Mouse (Mus musculus) liver, embryonic 14.5 days (tissue): Measurements from ENCODE around the gene Lrtm1. TPM values are rescaled to one million over a fixed set of nuclear protein-coding genes. Genes with fewer than 3 reads are reported as not detected.

Experiments used
- ATAC-seq: fragments of 200-750 bp; cut with Nextera tagmentation; 2 replicates; pipeline ENCODE4 v1.8.0; 2017; ENCODE audit warnings: moderate number of reproducible peaks, mild to moderate bottlenecking, moderate library complexity; ENCODE audit not compliant: insufficient read depth
- DNase-seq, 3 experiments: peaks; one replicate each; pipeline ENCODE4 v3.0.0-alpha.2; 2012 to 2013; ENCODE audit warnings: low read depth in 3 of 3, low spot score in 3 of 3
- H3K27ac ChIP-seq: fragments of 300-500 bp; sonication (generic); 2 replicates; pipeline ENCODE4 v1.5.1; 2014; ENCODE audit warnings: moderate library complexity, mild to moderate bottlenecking, control low read depth, inconsistent platforms
- H3K27me3 ChIP-seq: fragments of 300-500 bp; sonication (generic); 2 replicates; pipeline ENCODE4 v1.6.1; 2014; ENCODE audit warnings: mild to moderate bottlenecking, low read length, moderate library complexity; ENCODE audit not compliant: control insufficient read depth, insufficient read depth
- H3K36me3 ChIP-seq: fragments of 300-500 bp; sonication (generic); replicated peaks from 2 replicates; pipeline ENCODE4 v1.6.1; 2014; ENCODE audit warnings: low read depth; ENCODE audit not compliant: control insufficient read depth, insufficient read depth
- H3K4me1 ChIP-seq, 2 experiments: fragments of 200-500 bp in 1 of 2; fragments of 300-500 bp in 1 of 2; sonication (generic) in 1 of 2; replicated peaks; 2 replicates each; pipeline ENCODE4 v1.6.1; 2012 to 2014; ENCODE audit warnings: antibody characterized with exemption in 1 of 2, inconsistent platforms in 1 of 2, low read length in 1 of 2; ENCODE audit not compliant: control insufficient read depth in 2 of 2, insufficient read depth in 2 of 2
- H3K4me2 ChIP-seq: fragments of 300-500 bp; sonication (generic); 2 replicates; pipeline ENCODE4 v1.6.1; 2014; ENCODE audit warnings: low read depth, mild to moderate bottlenecking, control low read depth, moderate library complexity
- H3K4me3 ChIP-seq, 2 experiments: fragments of 200-500 bp in 1 of 2; fragments of 300-500 bp in 1 of 2; sonication (generic) in 1 of 2; 2 replicates each; pipeline ENCODE4 v1.5.1; 2012 to 2014; ENCODE audit warnings: low read depth in 2 of 2, low read length in 2 of 2, mild to moderate bottlenecking in 2 of 2, control low read depth in 1 of 2, inconsistent platforms in 1 of 2, moderate library complexity in 1 of 2; ENCODE audit not compliant: insufficient read depth in 1 of 2
- H3K9ac ChIP-seq: fragments of 300-500 bp; sonication (generic); replicated peaks from 2 replicates; pipeline ENCODE4 v1.6.1; 2014; ENCODE audit warnings: mild to moderate bottlenecking, control low read depth, moderate library complexity
- H3K9me3 ChIP-seq: fragments of 300-500 bp; sonication (generic); 2 replicates; pipeline ENCODE4 v1.6.1; 2016; ENCODE audit warnings: low read length, mixed read lengths; ENCODE audit not compliant: control insufficient read depth
- CTCF ChIP-seq: IDR thresholded peaks from 2 replicates; pipeline ENCODE4 v1.5.1; 2016; ENCODE audit warnings: antibody characterized with exemption, low read depth, control low read depth
- EP300 ChIP-seq: IDR thresholded peaks from 2 replicates; pipeline ENCODE4 v1.6.1; 2016; ENCODE audit warnings: antibody characterized with exemption, low read depth
- whole genome bisulfite sequencing: fragments of 180-500 bp; shearing (Covaris S2); extraction: QIAGEN DNeasy Blood & Tissue Kit; methylation state at CpG from one replicate; pipeline ENCODE4 v1.1.7; 2014; ENCODE audit not compliant: insufficient replicate concordance; 5-methylcytosine and 5-hydroxymethylcytosine counted together
- polyA plus RNA-seq, 2 experiments: library from polyadenylated mRNA; depleted of rRNA in 1 of 2; stranded (reverse) in 1 of 2; unstranded in 1 of 2; fragments of >200 nt; fragmentation: Nextera tagmentation in 1 of 2; extraction: Ambion mirVana in 1 of 2; gene quantifications; 2 replicates each; pipeline versions ENCODE4 v1.2.1 to v1.2.3; 2012 to 2014

Gene Lrtm1
- polyA plus RNA-seq (2012; rRNA removed) (0.01 TPM in 1 of 2 replicates, not detected in the other), polyA plus RNA-seq (2014; fragmentation: Nextera tagmentation; extraction: Ambion mirVana) (0.04 TPM in 1 of 2 replicates, not detected in the other)

GRCm38 (mm10) chr14:29017883-29018282 is at the start of gene Lrtm1:
Gene Lrtm1, plus strand, starts transcription at chr14:29018208.
- Histone ChIP-seq H3K4me3 (no peak within 1 kb of the TSS), H3K36me3 (no peaks in the 10 kb centered on the region), H3K27me3 (no peaks in the 10 kb centered on the region), H3K27ac (no peak within 1 kb of the TSS), H3K4me1 (peaks cover 0 to 3% of the 10 kb centered on the region in 2 experiments; a peak in 2 of 4 replicates), H3K9ac (no peak within 1 kb of the TSS), H3K9me3 (no peaks in the 10 kb centered on the region), H3K4me2 (no peak within 1 kb of the TSS)
- DNase-seq (peak in 1 of 3 experiments; percentile 6), ATAC-seq (no peak)
- TF ChIP-seq CTCF (no peak), EP300 (no peak)
- 13% methylated on average over 5 of the region's 5 CpGs for WGBS

- Histone ChIP-seq H3K4me2 (no peak overlapping the region), H3K36me3 (no peaks in the 10 kb centered on the region)
These were observed 48.8 kb upstream of the Lrtm1 start for GRCm38 (mm10) chr14:28969247-28969646.

GRCm38 (mm10) chr14:28972620-28973019 is 45.4 kb upstream of the Lrtm1 start:
- no peak overlapping the region for H3K27ac ChIP-seq
- H3K4me3 ChIP-seq = no peak overlapping the region
- 52% methylated on average over 5 of the region's 5 CpGs for WGBS
- H3K27me3 ChIP-seq = no peaks in the 10 kb centered on the region
- no peak overlapping the region for H3K4me2 ChIP-seq
- H3K36me3 ChIP-seq = no peaks in the 10 kb centered on the region
- H3K9me3 ChIP-seq = no peaks in the 10 kb centered on the region
- DNase-seq (no peak), ATAC-seq (no peak)
- no peak overlapping the region for H3K9ac ChIP-seq
- TF ChIP-seq EP300 (no peak), CTCF (no peak)
- no peaks in the 10 kb centered on the region for H3K4me1 ChIP-seq

More at GRCm38 (mm10) chr14:28969247-28969646, 48.8 kb upstream of the Lrtm1 start:
- Histone ChIP-seq H3K27me3 (no peaks in the 10 kb centered on the region), H3K4me3 (no peak overlapping the region), H3K9me3 (no peaks in the 10 kb centered on the region), H3K27ac (no peak overlapping the region), H3K4me1 (no peaks in the 10 kb centered on the region), H3K9ac (no peak overlapping the region)
- 55% methylated on average over 4 of the region's 4 CpGs for WGBS
- DNase-seq (no peak), ATAC-seq (no peak)
- TF ChIP-seq CTCF (no peak), EP300 (no peak)

GRCm38 (mm10) chr14:28979230-28979629 is 38.8 kb upstream of the Lrtm1 start:
- no peak for DNase-seq
- 49% methylated on average over 2 of the region's 2 CpGs for WGBS
- Histone ChIP-seq H3K36me3 (no peaks in the 10 kb centered on the region), H3K4me2 (no peak overlapping the region), H3K27me3 (no peaks in the 10 kb centered on the region), H3K9me3 (no peaks in the 10 kb centered on the region), H3K9ac (no peak overlapping the region), H3K27ac (no peak overlapping the region), H3K4me1 (no peaks in the 10 kb centered on the region), H3K4me3 (no peak overlapping the region)
- TF ChIP-seq EP300 (no peak), CTCF (no peak)
- ATAC-seq = no peak

GRCm38 (mm10) chr14:28980482-28980881 is 37.5 kb upstream of the Lrtm1 start:
- H3K4me2 ChIP-seq = no peak overlapping the region
- TF ChIP-seq EP300 (no peak), CTCF (no peak)
- no peak overlapping the region for H3K9ac ChIP-seq
- H3K27ac ChIP-seq = no peak overlapping the region
- no peak for DNase-seq
- no peak for ATAC-seq
- H3K4me3 ChIP-seq = no peak overlapping the region
- 30% methylated on average over 3 of the region's 3 CpGs for WGBS
- H3K9me3 ChIP-seq = no peaks in the 10 kb centered on the region
- H3K36me3 ChIP-seq = no peaks in the 10 kb centered on the region
- no peaks in the 10 kb centered on the region for H3K27me3 ChIP-seq
- no peaks in the 10 kb centered on the region for H3K4me1 ChIP-seq
